Mouse (Mus musculus): ENCODE results near the gene Srxn1. TPM values are rescaled to one million over a fixed set of nuclear protein-coding genes. Genes with fewer than 3 reads are reported as not detected.
A peak's percentile ranks its signal among the peaks of the same experiment; 100 is the strongest.

Srxn1 gene
- polyA plus RNA-seq, 1 experiment from 2014 or later: 8.1 TPM

DNA sequence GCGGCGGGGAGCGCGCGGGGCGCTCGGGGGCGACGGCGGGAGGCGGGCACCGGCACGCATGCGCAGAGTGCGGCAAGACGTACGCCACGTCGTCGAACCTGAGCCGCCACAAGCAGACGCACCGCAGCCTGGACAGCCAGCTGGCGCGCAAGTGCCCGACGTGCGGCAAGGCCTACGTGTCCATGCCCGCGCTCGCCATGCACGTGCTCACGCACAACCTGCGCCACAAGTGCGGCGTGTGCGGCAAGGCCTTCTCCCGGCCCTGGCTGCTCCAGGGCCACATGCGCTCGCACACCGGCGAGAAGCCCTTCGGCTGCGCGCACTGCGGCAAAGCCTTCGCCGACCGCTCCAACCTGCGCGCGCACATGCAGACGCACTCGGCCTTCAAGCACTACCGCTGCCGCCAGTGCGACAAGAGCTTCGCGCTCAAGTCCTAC, 11.9 kb upstream of the Srxn1 start:
- WGBS: 2% methylated on average over 60 of the region's 60 CpGs
- DNase-seq (ENCODE audit: low spot score): no peak

DNA sequence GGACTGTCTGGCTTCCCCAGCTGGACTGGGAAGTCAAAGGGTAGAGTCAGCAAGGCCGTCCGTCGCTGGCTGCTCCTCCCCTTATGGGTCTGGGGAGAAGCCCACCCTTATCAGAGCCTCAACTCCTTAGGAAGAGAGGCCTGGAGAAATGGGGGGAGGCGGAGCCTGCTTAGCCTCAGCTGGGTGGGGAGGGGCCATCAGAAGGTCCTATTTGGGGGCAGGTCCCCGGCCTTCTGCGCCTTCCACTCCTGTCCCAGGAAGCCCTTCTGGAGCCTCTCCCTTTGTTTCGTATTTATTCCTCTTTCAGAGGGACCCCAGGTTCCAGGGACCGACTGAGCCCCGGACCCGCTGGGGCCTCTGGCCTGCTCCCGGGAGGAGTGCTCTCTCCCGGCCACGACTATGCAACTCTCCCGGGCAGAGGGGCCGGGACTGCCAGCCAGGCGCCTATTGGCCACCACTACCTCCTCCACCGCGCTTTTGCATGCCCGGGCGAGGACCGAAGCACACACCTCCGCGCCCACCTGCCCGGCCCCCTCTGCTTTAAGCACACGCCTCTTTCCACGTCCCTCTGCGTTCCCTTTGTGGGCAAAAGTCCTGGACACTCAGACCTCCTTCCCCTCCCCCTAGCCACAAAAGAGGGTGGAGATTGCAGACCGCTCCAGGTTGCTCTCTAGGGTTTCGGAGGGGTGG, 10.3 kb upstream of the Srxn1 start:
- WGBS: 2% methylated on average over 29 of the region's 29 CpGs
- DNase-seq (ENCODE audit: low spot score): no peak
- Histone ChIP-seq H3K4me3 (peak overlapping the region; percentile 42), H3K9me3 (no peaks in the 10 kb centered on the region), H3K36me3 (no peaks in the 10 kb centered on the region), H3K27me3 (ENCODE audit: insufficient read depth, poor library complexity, severe bottlenecking) (peaks cover 92% of the 10 kb centered on the region), H3K4me1 (peaks cover 24% of the 10 kb centered on the region), H3K27ac (peak overlapping the region; percentile 52; the same call in 1 of the 2 replicates)

More for the DNA sequence above, 11.9 kb upstream of the Srxn1 start:
- Histone ChIP-seq H3K9me3 (no peaks in the 10 kb centered on the region), H3K4me3 (peak overlapping the region; percentile 57), H3K27me3 (ENCODE audit: insufficient read depth, poor library complexity, severe bottlenecking) (peaks cover 96% of the 10 kb centered on the region), H3K36me3 (no peaks in the 10 kb centered on the region), H3K27ac (peak overlapping the region; percentile 36; the same call in 1 of the 2 replicates), H3K4me1 (peaks cover 24% of the 10 kb centered on the region)

DNA sequence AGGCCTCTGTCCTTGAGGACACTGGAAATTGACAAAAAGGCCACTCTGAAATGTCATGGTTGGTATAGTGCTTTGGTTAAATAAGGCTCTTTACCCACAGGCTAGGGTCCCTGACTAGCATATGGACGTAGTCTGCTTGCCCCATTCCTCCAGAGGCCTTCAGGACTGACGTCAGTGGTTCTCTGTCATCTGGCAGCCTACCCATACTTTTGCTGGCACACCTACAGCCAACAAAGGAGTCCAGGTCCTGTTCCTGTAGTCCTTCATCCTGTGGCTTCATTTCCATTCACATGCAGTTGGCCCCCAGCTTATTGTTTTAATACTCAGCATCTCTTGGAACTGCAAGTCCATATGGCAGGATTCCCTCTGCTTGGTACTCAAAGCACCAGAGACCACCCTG, 8.4 kb upstream of the Srxn1 start:
- Histone ChIP-seq H3K27ac (no peak overlapping the region), H3K36me3 (no peaks in the 10 kb centered on the region), H3K4me3 (no peak overlapping the region), H3K4me1 (peaks cover 24% of the 10 kb centered on the region), H3K9me3 (no peaks in the 10 kb centered on the region), H3K27me3 (ENCODE audit: insufficient read depth, poor library complexity, severe bottlenecking) (peaks cover 89% of the 10 kb centered on the region)
- WGBS: 74% methylated on average over 2 of the region's 2 CpGs
- DNase-seq (ENCODE audit: low spot score): no peak

- no peak overlapping the region for H3K4me3 ChIP-seq
- H3K27ac ChIP-seq: no peak overlapping the region
- H3K4me1 ChIP-seq: peaks cover 21% of the 10 kb centered on the region
- peaks cover 86% of the 10 kb centered on the region for H3K27me3 ChIP-seq (ENCODE audit: insufficient read depth, poor library complexity, severe bottlenecking)
- no peaks in the 10 kb centered on the region for H3K9me3 ChIP-seq
- WGBS: 81% methylated on average over 11 of the region's 11 CpGs
- no peaks in the 10 kb centered on the region for H3K36me3 ChIP-seq
- DNase-seq (ENCODE audit: low spot score): no peak
These were observed 7.4 kb upstream of the Srxn1 start for GRCm38 (mm10) chr2:152097916-152098315.

DNA sequence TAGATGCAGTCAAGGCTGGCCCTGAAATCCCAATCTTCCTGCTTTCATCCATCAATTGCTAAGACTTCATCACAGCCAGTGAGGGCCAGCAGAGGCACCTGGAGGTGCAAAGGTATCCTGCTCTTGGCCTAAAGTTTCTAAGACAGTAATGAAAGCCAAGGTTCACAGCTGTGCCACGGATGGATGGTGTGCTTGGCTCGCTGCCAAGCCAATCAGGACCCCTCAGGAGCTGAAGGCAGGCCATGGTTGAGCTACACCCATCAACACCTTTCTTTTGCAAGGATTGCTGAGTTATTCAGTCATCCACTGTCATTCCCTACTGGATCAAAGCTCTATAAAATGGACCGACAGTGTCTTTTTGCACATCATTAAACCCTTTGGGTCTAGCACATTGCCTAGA, 5.8 kb upstream of the Srxn1 start:
- no peak overlapping the region for H3K27ac ChIP-seq

GRCm38 (mm10) chr2:152101761-152102160, 3.6 kb upstream of the Srxn1 start:
- peaks cover 64% of the 10 kb centered on the region for H3K27me3 ChIP-seq (ENCODE audit: insufficient read depth, poor library complexity, severe bottlenecking)
- no peak overlapping the region for H3K4me3 ChIP-seq
- H3K27ac ChIP-seq: no peak overlapping the region
- H3K4me1 ChIP-seq: peaks cover 14% of the 10 kb centered on the region; the same call in 1 of the 2 replicates
- H3K9me3 ChIP-seq: no peaks in the 10 kb centered on the region
- DNase-seq (ENCODE audit: low spot score): no peak
- 71% methylated on average over 13 of the region's 13 CpGs for WGBS
- no peaks in the 10 kb centered on the region for H3K36me3 ChIP-seq

More for the DNA sequence above, 5.8 kb upstream of the Srxn1 start:
- Histone ChIP-seq H3K4me3 (no peak overlapping the region), H3K27me3 (ENCODE audit: insufficient read depth, poor library complexity, severe bottlenecking) (peaks cover 80% of the 10 kb centered on the region), H3K4me1 (peaks cover 10% of the 10 kb centered on the region), H3K36me3 (no peaks in the 10 kb centered on the region), H3K9me3 (no peaks in the 10 kb centered on the region)
- DNase-seq (ENCODE audit: low spot score): no peak
- WGBS: 68% methylated on average over 3 of the region's 3 CpGs

- H3K9me3 ChIP-seq: no peaks in the 10 kb centered on the region
- 74% methylated on average over 6 of the region's 6 CpGs for WGBS
- H3K27me3 ChIP-seq (ENCODE audit: insufficient read depth, poor library complexity, severe bottlenecking): peaks cover 60% of the 10 kb centered on the region
- no peak overlapping the region for H3K4me3 ChIP-seq
- peaks cover 14% of the 10 kb centered on the region; the same call in 1 of the 2 replicates for H3K4me1 ChIP-seq
- DNase-seq (ENCODE audit: low spot score): no peak
- peaks cover under 1% of the 10 kb centered on the region; the same call in 1 of the 2 replicates for H3K36me3 ChIP-seq
- no peak overlapping the region for H3K27ac ChIP-seq
These were observed 2.9 kb upstream of the Srxn1 start for GRCm38 (mm10) chr2:152102369-152102768.

DNA sequence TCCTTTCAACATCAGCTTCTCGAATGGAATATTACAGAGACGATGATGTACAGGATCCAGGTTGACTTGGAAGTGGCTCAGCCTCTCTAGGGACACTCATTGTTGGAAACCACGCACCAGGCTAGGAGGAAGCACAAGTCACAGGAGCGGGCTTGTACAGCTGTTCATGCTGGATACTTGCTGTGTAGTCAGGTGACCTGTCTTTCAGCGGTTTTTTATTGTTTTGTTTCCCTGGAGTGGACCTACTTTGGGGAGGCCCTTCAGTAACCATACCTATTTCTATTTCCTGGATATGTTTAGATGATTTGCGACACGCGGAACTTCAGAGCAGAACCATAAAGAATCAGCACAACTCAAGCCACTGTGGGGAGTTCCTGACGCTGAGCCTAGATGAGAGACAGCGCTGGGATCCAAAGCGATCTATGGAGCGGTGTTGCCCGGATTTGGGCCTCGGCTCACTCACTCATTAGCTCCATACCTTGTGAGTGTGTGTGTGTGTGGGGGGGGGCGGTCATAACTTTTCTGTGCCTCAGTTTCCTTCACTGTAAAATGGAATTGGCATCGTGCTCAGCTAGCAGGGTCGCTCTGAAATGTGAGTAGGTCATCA, 502 bp upstream of the Srxn1 start:
- H3K4me3 ChIP-seq: peak overlapping the region; percentile 74
- H3K9me3 ChIP-seq: no peaks in the 10 kb centered on the region
- H3K36me3 ChIP-seq: peaks cover 9% of the 10 kb centered on the region; the same call in 1 of the 2 replicates
- H3K4me1 ChIP-seq: peaks cover 14% of the 10 kb centered on the region; the same call in 1 of the 2 replicates
- WGBS: 21% methylated on average over 17 of the region's 17 CpGs
- H3K27me3 ChIP-seq (ENCODE audit: insufficient read depth, poor library complexity, severe bottlenecking): peaks cover 46% of the 10 kb centered on the region
- H3K27ac ChIP-seq: peak overlapping the region; percentile 96
- no peak for DNase-seq (ENCODE audit: low spot score)

DNA sequence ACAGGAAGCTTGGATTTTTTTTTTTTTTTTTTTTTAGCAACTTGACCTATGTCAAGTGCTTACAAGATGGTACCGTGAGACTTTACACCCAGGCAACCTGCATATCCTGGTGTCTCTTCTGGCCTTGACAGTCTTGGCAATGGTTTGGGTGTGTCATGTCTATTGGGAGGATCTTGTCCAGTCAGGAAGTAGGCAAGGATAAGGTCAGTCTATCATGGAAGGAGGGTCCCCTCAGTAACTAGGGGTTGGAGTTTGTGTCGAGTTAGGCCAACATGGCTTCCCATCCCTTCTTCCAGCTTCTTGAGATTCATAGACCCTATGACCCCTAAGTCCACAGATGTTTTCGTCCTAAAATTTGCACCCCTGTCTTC, 894 bp downstream of the Srxn1 start:
- WGBS: 81% methylated on average over 3 of the region's 3 CpGs
- no peak for DNase-seq (ENCODE audit: low spot score)
- Histone ChIP-seq H3K27me3 (ENCODE audit: insufficient read depth, poor library complexity, severe bottlenecking) (peaks cover 49% of the 10 kb centered on the region), H3K4me3 (peak overlapping the region; percentile 74), H3K27ac (no peak overlapping the region), H3K4me1 (peaks cover 14% of the 10 kb centered on the region; the same call in 1 of the 2 replicates), H3K36me3 (peaks cover 9% of the 10 kb centered on the region; the same call in 1 of the 2 replicates), H3K9me3 (no peaks in the 10 kb centered on the region)

DNA sequence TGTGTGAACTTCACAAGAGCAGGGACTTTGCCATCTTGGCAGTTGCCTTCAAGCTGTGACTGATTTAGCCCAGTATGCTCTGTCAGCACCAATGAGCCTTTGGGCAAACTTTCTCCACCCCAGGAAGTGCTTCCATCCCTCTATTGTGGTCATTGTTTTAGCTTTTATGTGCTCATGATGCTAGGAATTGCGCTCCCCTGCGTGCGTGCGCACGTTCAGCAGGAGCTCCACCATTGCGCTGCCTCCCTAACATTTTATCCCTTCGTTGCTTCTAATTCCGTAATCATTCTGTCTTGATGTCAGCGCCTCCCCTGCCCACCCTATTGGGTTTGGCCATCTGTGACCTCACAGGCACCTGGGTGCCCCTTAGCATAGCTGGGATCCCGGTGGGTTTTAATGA, 1.3 kb downstream of the Srxn1 start:
- peaks cover 46% of the 10 kb centered on the region for H3K27me3 ChIP-seq (ENCODE audit: insufficient read depth, poor library complexity, severe bottlenecking)
- H3K36me3 ChIP-seq: peaks cover 9% of the 10 kb centered on the region; the same call in 1 of the 2 replicates
- 95% methylated on average over 10 of the region's 10 CpGs for WGBS
- DNase-seq (ENCODE audit: low spot score): no peak
- H3K4me1 ChIP-seq: peaks cover 14% of the 10 kb centered on the region; the same call in 1 of the 2 replicates
- H3K4me3 ChIP-seq: peak overlapping the region; percentile 74; the same call in 1 of the 2 replicates
- no peaks in the 10 kb centered on the region for H3K9me3 ChIP-seq
- no peak overlapping the region for H3K27ac ChIP-seq

DNA sequence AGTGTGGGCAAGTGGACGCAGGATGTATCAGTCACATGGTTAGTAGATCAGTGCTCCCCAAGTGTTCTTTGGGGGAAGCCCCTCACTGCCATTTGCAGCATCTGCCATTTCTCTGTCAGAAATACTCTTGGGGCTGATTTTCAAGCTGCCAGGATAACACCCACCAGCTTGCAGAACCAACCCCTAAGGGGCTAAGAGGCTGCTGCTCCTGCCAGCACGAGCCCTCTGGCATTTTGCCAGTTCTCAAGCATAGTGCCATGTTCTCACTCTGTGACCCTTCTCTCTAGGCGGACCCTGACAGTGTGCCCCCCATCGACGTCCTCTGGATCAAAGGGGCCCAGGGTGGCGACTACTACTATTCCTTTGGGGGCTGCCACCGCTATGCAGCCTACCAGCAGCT, 3.4 kb downstream of the Srxn1 start:
- WGBS: 80% methylated on average over 7 of the region's 7 CpGs
- H3K4me1 ChIP-seq: peaks cover 14% of the 10 kb centered on the region; the same call in 1 of the 2 replicates
- H3K27me3 ChIP-seq (ENCODE audit: insufficient read depth, poor library complexity, severe bottlenecking): peaks cover 37% of the 10 kb centered on the region
- no peak overlapping the region for H3K27ac ChIP-seq
- no peaks in the 10 kb centered on the region for H3K9me3 ChIP-seq
- DNase-seq (ENCODE audit: low spot score): no peak
- H3K4me3 ChIP-seq: no peak overlapping the region
- H3K36me3 ChIP-seq: peaks cover 9% of the 10 kb centered on the region; the same call in 1 of the 2 replicates

DNA sequence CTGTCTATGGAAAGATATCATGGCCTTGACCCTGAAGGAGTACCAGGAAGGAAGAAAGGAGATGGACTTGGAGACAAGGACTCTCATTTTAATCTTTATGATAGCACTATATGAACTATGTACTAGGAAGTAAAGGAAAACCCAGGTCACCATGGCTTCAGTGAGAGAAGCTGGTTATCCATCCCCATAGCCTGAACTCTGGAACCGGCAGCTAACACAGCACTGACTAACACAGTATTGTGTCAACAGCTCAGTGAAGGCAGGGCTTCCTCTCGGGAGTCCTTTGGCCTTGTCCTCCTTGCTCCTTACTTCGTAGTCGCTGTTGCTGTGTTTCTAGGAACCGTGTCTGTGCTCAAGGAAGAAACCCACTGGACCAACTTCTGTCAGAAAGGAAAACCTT, 4.1 kb downstream of the Srxn1 start:
- DNase-seq (ENCODE audit: low spot score): no peak
- peaks cover 41% of the 10 kb centered on the region for H3K27me3 ChIP-seq (ENCODE audit: insufficient read depth, poor library complexity, severe bottlenecking)
- H3K9me3 ChIP-seq: no peaks in the 10 kb centered on the region
- H3K4me1 ChIP-seq: peaks cover 17% of the 10 kb centered on the region
- H3K27ac ChIP-seq: no peak overlapping the region
- no peak overlapping the region for H3K4me3 ChIP-seq
- peaks cover 9% of the 10 kb centered on the region; the same call in 1 of the 2 replicates for H3K36me3 ChIP-seq
- WGBS: 83% methylated on average over 5 of the region's 5 CpGs

DNA sequence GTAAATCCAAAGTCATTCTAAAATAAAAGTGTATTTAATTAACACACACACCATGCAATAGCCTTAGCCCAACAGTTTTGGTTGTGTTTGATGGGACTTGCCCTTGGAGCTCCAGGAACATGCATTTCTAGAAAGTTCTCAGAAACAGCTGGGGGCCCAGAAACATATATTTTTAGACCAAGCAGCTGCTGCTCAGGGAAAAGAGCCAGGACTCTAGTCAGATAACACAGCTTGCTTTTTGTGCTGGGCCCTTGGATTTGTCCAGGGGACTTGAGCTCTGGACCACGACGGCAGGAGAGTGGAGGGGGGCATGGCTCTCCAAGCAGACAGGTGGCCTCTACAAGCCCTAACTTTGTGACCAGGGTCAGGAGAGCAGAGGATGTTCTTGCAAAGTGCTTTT, 6.0 kb downstream of the Srxn1 start:
- 46% methylated on average over 2 of the region's 2 CpGs for WGBS
- H3K9me3 ChIP-seq: no peaks in the 10 kb centered on the region

More for the DNA sequence above, 6.0 kb downstream of the Srxn1 start:
- H3K4me1 ChIP-seq: peaks cover 13% of the 10 kb centered on the region
- H3K27ac ChIP-seq: no peak overlapping the region
- no peak overlapping the region for H3K4me3 ChIP-seq
- H3K27me3 ChIP-seq (ENCODE audit: insufficient read depth, poor library complexity, severe bottlenecking): peaks cover 58% of the 10 kb centered on the region
- DNase-seq (ENCODE audit: low spot score): no peak
- H3K36me3 ChIP-seq: peaks cover 9% of the 10 kb centered on the region; the same call in 1 of the 2 replicates

Measured in heart, embryonic 10.5 days (tissue).